Mouse (Mus musculus) liver, embryonic 11.5 days (tissue): ENCODE measurements at regions not wholly inside any gene's neighbourhood (a gene's known extent, or its start where the extent isn't known, plus 50 kb on each side); places are given as distances from the start of the nearest gene placed in this dataset.

Source experiments
- ATAC-seq: fragments of 200-750 bp; cut with Nextera tagmentation; replicated peaks from 2 replicates; pipeline ENCODE4 v1.8.0; 2017; ENCODE audit warnings: moderate number of reproducible peaks, mild to moderate bottlenecking, moderate TSS enrichment, moderate library complexity; ENCODE audit not compliant: low FRiP score
- DNase-seq: peaks from one replicate; pipeline ENCODE4 v3.0.0-alpha.2; 2017; ENCODE audit warnings: low spot score
- H3K27ac ChIP-seq: fragments of 300-500 bp; sonication (generic); 2 replicates; pipeline ENCODE4 v1.5.1; 2014; ENCODE audit warnings: mild to moderate bottlenecking, low read depth, low read length, control low read depth
- H3K27me3 ChIP-seq: fragments of 300-500 bp; sonication (generic); replicated peaks from 2 replicates; pipeline ENCODE4 v1.6.1; 2014; ENCODE audit warnings: low read length, mixed read lengths; ENCODE audit not compliant: control insufficient read depth, insufficient read depth
- H3K36me3 ChIP-seq: fragments of 300-500 bp; sonication (generic); 2 replicates; pipeline ENCODE4 v1.6.1; 2014; ENCODE audit warnings: mild to moderate bottlenecking, low read length, moderate library complexity, mixed read lengths; ENCODE audit not compliant: control insufficient read depth, insufficient read depth
- H3K4me1 ChIP-seq: fragments of 300-500 bp; sonication (generic); replicated peaks from 2 replicates; pipeline ENCODE4 v1.6.1; 2014; ENCODE audit warnings: low read length, mixed read lengths; ENCODE audit not compliant: control insufficient read depth, insufficient read depth
- H3K4me2 ChIP-seq: fragments of 300-500 bp; sonication (generic); 2 replicates; pipeline ENCODE4 v1.6.1; 2014; ENCODE audit warnings: mild to moderate bottlenecking, control low read depth, moderate library complexity
- H3K4me3 ChIP-seq: fragments of 300-500 bp; sonication (generic); 2 replicates; pipeline ENCODE4 v1.5.1; 2014; ENCODE audit warnings: low read depth, low read length, control low read depth
- H3K9ac ChIP-seq: fragments of 300-500 bp; sonication (generic); 2 replicates; pipeline ENCODE4 v1.6.1; 2014; ENCODE audit warnings: low read depth, low read length, control low read depth
- H3K9me3 ChIP-seq: fragments of 300-500 bp; sonication (generic); 2 replicates; pipeline ENCODE4 v1.6.1; 2016; ENCODE audit warnings: low read length, inconsistent platforms, mixed read lengths; ENCODE audit not compliant: control insufficient read depth
- WGBS: fragments of 180-500 bp; shearing (Covaris S2); extraction: QIAGEN DNeasy Blood & Tissue Kit; methylation state at CpG from one replicate; pipeline ENCODE4 v1.1.7; 2014; 5-methylcytosine and 5-hydroxymethylcytosine counted together

DNA sequence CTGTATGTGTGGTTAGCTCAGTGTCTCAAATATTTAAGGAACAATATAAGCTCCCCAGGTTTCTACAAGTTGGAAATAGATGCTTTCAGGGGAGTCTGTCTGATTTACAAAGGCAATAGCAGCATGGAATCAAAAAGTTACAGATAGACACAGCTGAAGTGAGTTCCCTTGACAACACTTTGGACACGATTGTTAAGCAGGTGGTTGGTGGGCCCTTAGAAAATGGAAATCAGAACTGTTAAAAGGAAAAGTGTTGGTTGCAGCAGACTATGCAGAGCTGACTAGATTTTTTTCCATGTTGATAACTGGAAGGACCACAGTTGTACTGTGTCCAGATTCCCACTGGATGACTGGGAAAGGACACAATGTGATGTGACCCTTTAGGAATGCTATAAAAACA is 536.6 kb upstream of the Arid1b start:
- no peak for DNase-seq
- H3K9ac ChIP-seq = no peak overlapping the region
- 75% methylated on average over 1 of the region's 1 CpGs for WGBS

DNA sequence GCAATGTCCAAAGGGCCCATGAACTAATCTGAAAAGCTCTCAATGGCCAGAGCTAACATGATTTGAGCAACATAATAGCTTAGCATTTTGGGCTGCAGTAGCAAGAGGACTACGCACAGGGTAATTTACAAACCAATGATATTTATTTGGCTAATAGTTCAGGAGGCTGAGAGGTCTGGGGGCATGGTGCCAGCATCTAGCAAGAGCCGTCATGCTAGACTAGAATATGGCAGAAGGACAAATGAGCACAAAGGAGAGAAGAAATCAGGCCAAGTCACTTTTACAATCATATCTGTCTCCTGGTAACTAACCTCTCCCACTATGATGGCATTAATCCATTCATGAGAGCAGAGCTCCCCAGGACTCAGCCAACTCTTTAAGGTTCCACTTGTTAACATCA is 532.6 kb upstream of the Arid1b start:
- Histone ChIP-seq H3K27me3 (no peaks in the 10 kb centered on the region), H3K27ac (no peak overlapping the region), H3K9me3 (no peaks in the 10 kb centered on the region), H3K4me1 (no peaks in the 10 kb centered on the region), H3K9ac (no peak overlapping the region), H3K36me3 (no peaks in the 10 kb centered on the region), H3K4me2 (no peak overlapping the region), H3K4me3 (no peak overlapping the region)
- DNase-seq = no peak
- no peak for ATAC-seq
- WGBS = 90% methylated on average over 2 of the region's 2 CpGs

More for the DNA sequence above, 536.6 kb upstream of the Arid1b start:
- Histone ChIP-seq H3K4me3 (no peak overlapping the region), H3K36me3 (no peaks in the 10 kb centered on the region), H3K27ac (no peak overlapping the region), H3K4me2 (no peak overlapping the region), H3K27me3 (no peaks in the 10 kb centered on the region), H3K4me1 (no peaks in the 10 kb centered on the region), H3K9me3 (no peaks in the 10 kb centered on the region)
- no peak for ATAC-seq

- Histone ChIP-seq H3K27ac (no peak overlapping the region), H3K4me3 (no peak overlapping the region), H3K27me3 (no peaks in the 10 kb centered on the region), H3K9ac (no peak overlapping the region), H3K36me3 (no peaks in the 10 kb centered on the region), H3K4me1 (no peaks in the 10 kb centered on the region), H3K9me3 (no peaks in the 10 kb centered on the region), H3K4me2 (no peak overlapping the region)
- WGBS = 66% methylated on average over 2 of the region's 2 CpGs
- ATAC-seq = no peak
- DNase-seq = no peak
Measured at GRCm38 (mm10) chr17:4464286-4464880, 529.7 kb upstream of the Arid1b start.

- no peaks in the 10 kb centered on the region for H3K36me3 ChIP-seq
- no peaks in the 10 kb centered on the region for H3K9me3 ChIP-seq
- no peak for ATAC-seq
- H3K27me3 ChIP-seq = no peaks in the 10 kb centered on the region
- H3K4me2 ChIP-seq = no peak overlapping the region
- no peak overlapping the region for H3K9ac ChIP-seq
- no peak overlapping the region for H3K4me3 ChIP-seq
- H3K27ac ChIP-seq = no peak overlapping the region
- no peak for DNase-seq
- H3K4me1 ChIP-seq = no peaks in the 10 kb centered on the region
- 84% methylated on average over 6 of the region's 6 CpGs for WGBS
Measured at GRCm38 (mm10) chr17:4465741-4466140, 528.4 kb upstream of the Arid1b start.

DNA sequence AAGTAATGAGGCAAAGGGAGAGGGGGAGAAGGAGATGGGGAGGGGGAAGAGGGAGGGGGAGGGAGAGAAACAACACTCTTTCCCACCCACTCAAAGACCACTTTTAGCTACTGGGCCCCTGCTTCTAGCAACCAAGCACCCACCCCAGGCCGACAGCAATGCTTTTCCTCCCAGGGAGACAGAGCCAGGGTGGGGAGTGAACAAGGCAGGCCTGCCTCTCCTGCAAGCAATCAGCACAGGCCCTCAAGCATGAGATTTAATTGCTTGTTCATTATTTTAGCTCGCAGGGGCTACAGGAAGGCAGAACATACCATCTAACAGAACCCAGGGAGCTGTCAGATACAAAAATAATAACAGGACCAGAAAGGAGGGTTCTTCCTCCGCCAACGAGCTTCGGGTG is 521.7 kb upstream of the Arid1b start:
- Histone ChIP-seq H3K27ac (no peak overlapping the region), H3K36me3 (no peaks in the 10 kb centered on the region), H3K27me3 (no peaks in the 10 kb centered on the region), H3K4me2 (no peak overlapping the region), H3K9ac (no peak overlapping the region), H3K4me3 (no peak overlapping the region), H3K4me1 (no peaks in the 10 kb centered on the region), H3K9me3 (no peaks in the 10 kb centered on the region)
- ATAC-seq = no peak
- WGBS = 78% methylated on average over 5 of the region's 5 CpGs
- no peak for DNase-seq

- H3K27me3 ChIP-seq = no peaks in the 10 kb centered on the region
- no peak overlapping the region for H3K4me2 ChIP-seq
- H3K27ac ChIP-seq = no peak overlapping the region
- H3K9me3 ChIP-seq = no peaks in the 10 kb centered on the region
- 0 out of 2 replicates have a peak, but pooled peaks have one; percentile 18 for ATAC-seq
- DNase-seq = no peak
- H3K4me3 ChIP-seq = no peak overlapping the region
- 56% methylated on average over 5 of the region's 5 CpGs for WGBS
- no peaks in the 10 kb centered on the region for H3K4me1 ChIP-seq
- H3K9ac ChIP-seq = no peak overlapping the region
- H3K36me3 ChIP-seq = no peaks in the 10 kb centered on the region
Measured at GRCm38 (mm10) chr17:4474350-4474749, 519.8 kb upstream of the Arid1b start.

GRCm38 (mm10) chr17:4475665-4476064 is 518.5 kb upstream of the Arid1b start:
- H3K9ac ChIP-seq = no peak overlapping the region
- no peaks in the 10 kb centered on the region for H3K36me3 ChIP-seq
- H3K4me1 ChIP-seq = no peaks in the 10 kb centered on the region
- H3K4me2 ChIP-seq = no peak overlapping the region
- no peaks in the 10 kb centered on the region for H3K9me3 ChIP-seq
- DNase-seq (no peak), ATAC-seq (no peak)
- no peak overlapping the region for H3K4me3 ChIP-seq
- WGBS = 90% methylated on average over 3 of the region's 3 CpGs
- no peak overlapping the region for H3K27ac ChIP-seq
- H3K27me3 ChIP-seq = no peaks in the 10 kb centered on the region

GRCm38 (mm10) chr17:4494392-4494791 is 499.7 kb upstream of the Arid1b start:
- no peaks in the 10 kb centered on the region for H3K27me3 ChIP-seq
- no peaks in the 10 kb centered on the region for H3K36me3 ChIP-seq
- DNase-seq = no peak
- H3K9me3 ChIP-seq = no peaks in the 10 kb centered on the region
- H3K4me3 ChIP-seq = no peak overlapping the region
- H3K27ac ChIP-seq = no peak overlapping the region
- ATAC-seq = no peak
- no peak overlapping the region for H3K4me2 ChIP-seq
- no peaks in the 10 kb centered on the region for H3K4me1 ChIP-seq
- 98% methylated on average over 2 of the region's 2 CpGs for WGBS
- H3K9ac ChIP-seq = no peak overlapping the region

DNA sequence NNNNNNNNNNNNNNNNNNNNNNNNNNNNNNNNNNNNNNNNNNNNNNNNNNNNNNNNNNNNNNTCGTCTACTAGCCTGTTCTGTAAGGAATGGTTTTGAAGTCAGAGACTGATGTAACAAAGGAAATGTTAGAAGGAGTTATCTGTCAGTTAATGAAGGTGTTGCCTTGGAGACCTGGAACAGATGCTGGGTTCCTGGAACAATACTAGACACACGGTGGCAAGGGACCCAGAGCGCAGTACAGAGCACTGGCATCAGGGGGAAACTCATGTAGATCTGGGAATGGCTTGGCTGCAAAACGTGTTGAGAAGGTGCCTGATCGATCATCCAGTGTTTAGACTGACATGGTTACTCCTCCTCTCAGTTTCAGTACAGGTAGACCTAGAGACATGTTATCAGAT is 493.6 kb upstream of the Arid1b start:
- 81% methylated on average over 5 of the region's 5 CpGs for WGBS
- DNase-seq (no peak), ATAC-seq (no peak)
- Histone ChIP-seq H3K27me3 (no peaks in the 10 kb centered on the region), H3K4me3 (no peak overlapping the region), H3K4me2 (no peak overlapping the region), H3K36me3 (no peaks in the 10 kb centered on the region), H3K9me3 (no peaks in the 10 kb centered on the region), H3K27ac (no peak overlapping the region), H3K9ac (no peak overlapping the region), H3K4me1 (no peaks in the 10 kb centered on the region)
